Mouse (Mus musculus) thymus, postnatal 36 days (tissue): Measurements from ENCODE around the gene Pafah1b2.
A peak's percentile ranks its signal among the peaks of the same experiment; 100 is the strongest.

ENCODE experiments used
- DNase-seq, 2 experiments: peaks; one replicate each; pipeline ENCODE4 v3.0.0; 2022; ENCODE audit warnings: mixed read lengths in 2 of 2

Pafah1b2 gene

GRCm38 (mm10) chr9:45980611-45981010 lies 31.9 kb downstream of the Pafah1b2 start:
- DNase-seq = no peak

GRCm38 (mm10) chr9:45979778-45980177 lies 32.7 kb downstream of the Pafah1b2 start:
- no peak for DNase-seq

DNA sequence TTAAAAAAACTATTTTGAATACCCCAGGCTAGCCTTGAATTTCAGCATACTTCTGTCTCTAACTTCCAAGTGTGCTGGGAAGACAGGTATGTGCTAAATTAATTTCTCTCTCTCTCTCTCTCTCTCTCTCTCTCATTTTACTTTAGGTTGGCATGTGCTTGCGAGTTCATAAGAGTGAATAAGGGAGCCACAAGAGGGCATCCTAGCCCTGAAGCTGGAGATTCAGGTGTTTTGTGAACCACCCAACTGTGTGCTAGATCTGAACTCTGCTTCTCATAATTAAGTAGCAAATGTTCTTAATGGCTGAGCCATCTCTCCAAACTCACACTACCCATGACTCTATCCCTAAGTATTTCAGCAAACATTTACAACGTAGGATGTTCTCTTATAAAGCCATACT lies 35.6 kb downstream of the Pafah1b2 start:
- DNase-seq = no peak

- no peak for DNase-seq
These were observed 48.9 kb downstream of the Pafah1b2 start for GRCm38 (mm10) chr9:45963577-45963976.

GRCm38 (mm10) chr9:45961855-45962254 lies 50.6 kb downstream of the Pafah1b2 start:
- DNase-seq = no peak

DNA sequence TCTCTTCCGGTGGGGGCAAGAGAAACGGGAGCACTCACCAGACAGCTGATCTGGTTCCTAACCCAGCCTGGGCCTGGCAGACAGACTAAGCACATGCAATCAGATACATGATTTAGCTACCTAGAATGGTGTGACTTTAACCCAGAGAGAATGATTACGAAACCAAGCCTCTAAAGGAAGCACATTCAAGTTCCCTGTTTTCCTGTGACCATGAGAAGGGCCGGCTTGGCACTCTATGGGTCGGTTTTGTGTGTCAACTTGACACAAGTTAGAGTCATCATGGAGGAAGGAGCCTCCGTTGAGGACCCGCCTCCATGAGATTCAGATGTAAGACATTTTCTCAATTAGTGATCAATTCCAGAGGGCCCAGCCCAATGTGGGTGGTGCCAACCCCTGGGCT lies 52.8 kb downstream of the Pafah1b2 start:
- no peak for DNase-seq

- DNase-seq = no peak
These were observed 53.6 kb downstream of the Pafah1b2 start for GRCm38 (mm10) chr9:45958851-45959250.

DNA sequence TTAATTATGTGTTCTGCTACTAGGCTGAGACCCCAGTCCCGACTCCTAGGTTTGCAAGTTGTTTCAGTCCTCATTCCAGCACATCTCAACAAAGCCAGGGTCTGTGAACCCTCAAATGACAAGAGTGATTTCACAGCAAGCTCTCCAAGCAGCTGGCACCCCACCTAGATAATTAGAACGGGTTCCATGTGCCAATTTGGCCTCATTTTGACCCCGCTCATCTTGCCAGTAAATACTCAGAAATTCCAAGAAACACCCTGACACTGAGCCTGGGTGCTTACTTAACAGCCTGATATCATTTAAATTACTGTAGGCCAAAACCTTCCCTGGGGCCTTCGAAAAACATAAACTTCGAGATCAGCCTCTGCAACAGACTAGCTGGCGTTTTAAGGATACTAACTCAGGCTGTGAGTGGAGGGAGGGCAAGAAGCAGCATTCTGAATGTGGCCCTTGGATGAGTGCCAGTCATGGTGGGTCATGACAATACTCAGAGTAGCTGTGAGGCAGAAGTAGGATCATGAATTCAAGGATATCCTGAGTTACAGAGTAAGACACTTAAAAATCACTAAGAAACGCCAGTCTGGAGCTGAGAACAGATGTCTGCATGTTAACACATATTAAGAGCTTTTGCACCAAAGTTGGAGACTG lies 54.3 kb downstream of the Pafah1b2 start:
- DNase-seq = no peak

DNA sequence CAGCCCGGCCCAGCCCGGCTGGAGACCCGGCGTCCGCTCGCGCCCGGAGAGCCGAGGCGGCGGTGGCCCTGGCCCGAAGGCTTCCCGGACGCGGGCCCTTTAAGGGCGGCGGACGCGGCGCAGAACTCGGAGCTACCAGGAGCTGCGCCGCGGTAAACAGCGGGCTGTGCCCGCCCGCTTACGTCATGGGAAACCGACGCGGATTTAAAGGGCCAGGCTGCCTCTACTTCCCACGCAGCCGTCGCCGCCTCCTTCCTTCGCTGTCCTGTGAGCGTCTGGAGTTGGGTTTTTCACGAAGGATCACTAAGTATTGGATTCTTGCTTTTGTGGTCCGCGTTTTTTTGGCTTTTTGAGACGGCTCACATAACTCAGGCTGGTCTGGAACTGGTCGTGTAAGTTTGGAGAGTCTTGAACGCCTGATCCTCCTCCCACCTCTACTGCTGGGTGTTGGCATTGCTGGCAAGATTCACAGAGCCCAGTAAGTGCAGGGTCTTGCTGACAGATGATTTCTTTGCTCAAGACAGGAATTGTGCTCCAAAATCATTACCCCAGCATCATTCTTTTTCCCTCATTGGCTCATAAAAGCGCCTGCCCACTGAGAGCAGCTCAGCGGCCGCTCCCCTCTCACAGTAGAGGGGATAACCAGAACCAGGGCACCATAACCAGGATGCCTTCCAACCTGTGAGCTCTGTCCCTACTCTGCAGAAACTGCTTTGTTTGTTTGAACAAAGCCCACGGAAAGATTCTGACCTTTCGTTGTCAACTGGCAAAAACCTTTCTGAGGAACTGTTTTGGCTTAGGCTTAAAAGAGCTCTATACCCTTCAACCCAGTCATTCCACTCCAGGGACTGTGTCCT lies 57.2 kb downstream of the Pafah1b2 start, which contains the start of gene Sidt2:
TSS of gene Sidt2 (minus strand) at position 152 of the 857 bp plus-strand sequence.
- peak; percentile 87 to 91 for DNase-seq

DNA sequence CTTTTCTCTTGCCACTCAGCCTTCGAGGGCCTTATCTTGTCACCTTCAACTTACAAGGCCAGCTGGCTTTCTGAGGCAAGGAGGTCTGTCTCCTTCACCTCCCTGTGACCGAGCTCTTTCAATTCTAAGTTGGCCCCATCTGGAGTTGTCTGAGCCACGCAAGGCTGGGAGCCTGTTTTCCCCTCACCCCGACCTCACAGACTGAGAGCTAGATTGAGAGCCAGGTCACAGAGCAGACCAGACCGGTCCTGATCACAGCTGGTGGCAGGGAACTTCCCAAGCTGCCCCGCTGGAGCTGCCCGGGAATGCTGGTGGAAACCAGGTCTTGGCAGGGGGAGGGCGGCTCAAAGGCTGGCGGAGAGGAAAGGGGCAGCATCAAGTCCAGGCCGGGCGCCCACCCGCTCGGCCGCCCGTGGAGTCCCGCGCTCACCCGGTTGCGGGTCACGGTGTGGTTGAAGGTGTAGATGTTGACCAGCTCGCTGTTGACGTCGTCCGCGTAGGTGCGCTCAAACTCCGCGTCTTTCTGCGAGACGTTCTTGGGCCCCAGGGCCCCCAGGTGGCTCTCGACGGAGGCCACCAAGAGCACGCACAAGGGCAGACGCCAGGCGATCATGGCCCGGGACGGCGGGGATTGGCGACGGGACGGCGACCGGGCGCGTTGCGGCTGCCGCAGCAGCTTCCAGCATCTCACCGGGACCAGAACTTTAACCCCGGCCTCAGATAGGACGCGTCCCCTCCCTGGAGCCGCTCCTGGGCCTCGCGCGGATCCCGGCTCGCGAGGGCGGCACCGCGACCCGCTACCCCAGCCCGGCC lies 58.0 kb downstream of the Pafah1b2 start:
- DNase-seq = peak; percentile 40 to 63

- DNase-seq = no peak
These were observed 58.8 kb downstream of the Pafah1b2 start for GRCm38 (mm10) chr9:45953511-45954293.

DNA sequence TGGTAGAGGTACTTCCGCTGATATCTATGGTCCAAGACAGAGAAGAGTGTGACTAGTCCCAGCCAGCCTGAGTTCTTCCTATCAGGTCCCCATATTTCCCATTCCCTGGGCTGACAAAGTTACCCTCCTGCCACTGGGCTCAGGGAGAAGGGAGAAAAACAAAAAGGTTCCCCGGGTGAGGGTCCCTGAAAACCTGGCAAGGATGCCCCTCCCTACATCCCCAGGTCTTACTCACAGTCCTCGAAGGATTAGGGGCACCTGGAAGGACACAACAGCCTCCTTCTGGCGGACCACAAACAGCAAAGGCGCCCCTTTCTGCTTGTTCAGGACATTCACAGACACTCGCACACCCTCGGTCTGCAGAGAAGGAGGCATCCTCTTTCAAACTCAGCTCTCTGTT lies 59.6 kb downstream of the Pafah1b2 start:
- no peak for DNase-seq

GRCm38 (mm10) chr9:45952057-45952456 lies 60.4 kb downstream of the Pafah1b2 start:
- no peak for DNase-seq

- no peak for DNase-seq
These were observed 65.7 kb downstream of the Pafah1b2 start for GRCm38 (mm10) chr9:45946872-45947183.

DNA sequence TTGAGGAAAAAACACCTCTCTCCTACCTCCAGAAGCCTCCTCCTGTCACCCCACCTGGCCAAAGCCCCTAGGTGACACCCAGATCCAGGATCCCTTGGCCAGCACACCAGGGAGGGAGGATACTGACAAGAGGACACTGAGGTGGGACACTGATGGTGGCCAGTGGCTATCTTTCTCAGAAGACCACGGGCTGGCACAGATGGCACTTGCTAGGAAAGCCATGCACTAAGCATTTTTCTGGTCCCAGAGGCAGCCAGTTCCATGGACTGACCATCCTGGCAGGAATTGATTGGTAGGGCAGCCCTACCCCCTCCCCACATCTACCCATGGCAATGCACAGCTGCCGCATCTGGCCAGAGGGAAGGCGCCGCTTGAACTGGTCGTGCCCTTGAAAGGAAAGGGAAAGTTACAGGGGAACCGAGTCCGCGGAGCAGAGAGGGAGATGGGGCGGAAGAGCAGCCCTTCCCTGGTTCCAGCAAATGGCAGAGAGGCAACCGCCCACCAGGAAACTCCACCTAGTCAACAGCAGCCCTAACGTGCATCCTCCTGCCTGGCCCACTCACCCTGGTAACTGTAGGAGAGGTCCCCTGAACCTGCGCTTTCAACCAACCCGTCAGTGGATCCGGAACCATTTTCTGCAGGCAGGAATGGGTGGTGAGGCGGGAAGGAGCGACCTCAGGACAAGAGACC lies 66.2 kb downstream of the Pafah1b2 start:
- DNase-seq = peak in 1 of 2 experiments; percentile 35

- DNase-seq = peak; percentile 44 to 68
These were observed 66.8 kb downstream of the Pafah1b2 start for GRCm38 (mm10) chr9:45945721-45946120.

GRCm38 (mm10) chr9:45944506-45945400 lies 67.7 kb downstream of the Pafah1b2 start:
- peak; percentile 77 to 83 for DNase-seq

- DNase-seq = no peak
These were observed 68.6 kb downstream of the Pafah1b2 start for GRCm38 (mm10) chr9:45943628-45944505.

DNA sequence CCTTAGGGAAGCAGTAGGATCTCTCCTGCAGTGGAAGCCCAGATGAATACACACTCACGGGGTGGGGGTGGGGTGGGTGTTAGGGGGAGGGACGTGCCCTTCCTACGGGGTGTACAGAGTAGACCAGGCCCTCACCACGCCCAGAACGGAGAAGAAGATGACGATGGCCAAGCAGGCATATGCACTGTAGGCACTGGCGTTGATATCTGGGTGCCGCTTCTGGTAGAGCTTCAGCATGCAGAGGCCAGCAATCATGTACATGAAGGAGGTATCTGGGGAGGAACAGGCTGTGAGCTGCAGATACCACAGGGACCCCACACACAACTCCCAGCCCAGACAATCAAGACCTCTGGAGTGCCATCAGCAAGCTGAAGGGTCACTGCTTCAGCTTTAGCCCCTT lies 69.6 kb downstream of the Pafah1b2 start:
- no peak for DNase-seq

GRCm38 (mm10) chr9:45942464-45942863 lies 70.0 kb downstream of the Pafah1b2 start:
- no peak for DNase-seq
